Mouse (Mus musculus): ENCODE measurements around the gene Dek. TPM values are rescaled to one million over a fixed set of nuclear protein-coding genes. Genes with fewer than 3 reads are reported as not detected.

The Dek gene
- polyA plus RNA-seq, 1 experiment from 2014 or later = 200 TPM

- Histone ChIP-seq H3K9ac (ENCODE audit: low read depth, low read length) (peak overlapping the region; percentile 98), H3K27me3 (ENCODE audit: control insufficient read depth, insufficient read depth, low read length) (no peaks in the 10 kb centered on the region), H3K36me3 (ENCODE audit: control insufficient read depth, insufficient read depth, low read length) (peaks cover 7% of the 10 kb centered on the region), H3K9me3 (replicated peaks; ENCODE audit: control insufficient read depth, low read length) (no peaks in the 10 kb centered on the region), H3K27ac (ENCODE audit: low read depth, low read length) (peak overlapping the region; percentile 98), H3K4me2 (peak overlapping the region; percentile 89), H3K4me1 (ENCODE audit: control insufficient read depth, insufficient read depth, low read length) (peaks cover 13% of the 10 kb centered on the region), H3K4me3 (ENCODE audit: low read depth, low read length) (peak overlapping the region; percentile 92)
- no peak for ATAC-seq (replicated peaks; ENCODE audit: insufficient number of reproducible peaks, low FRiP score, low TSS enrichment)
- WGBS (ENCODE audit: insufficient replicate concordance) = under 1% methylated on average over 25 of the region's 25 CpGs
These were observed 1.0 kb downstream of the Dek start for GRCm38 (mm10) chr13:47104856-47105541.

- Histone ChIP-seq H3K4me2 (peak overlapping the region; percentile 89), H3K36me3 (ENCODE audit: control insufficient read depth, insufficient read depth, low read length) (peaks cover 10% of the 10 kb centered on the region), H3K9ac (ENCODE audit: low read depth, low read length) (peak overlapping the region; percentile 98), H3K27ac (ENCODE audit: low read depth, low read length) (no peak overlapping the region), H3K9me3 (replicated peaks; ENCODE audit: control insufficient read depth, low read length) (no peaks in the 10 kb centered on the region), H3K4me3 (ENCODE audit: low read depth, low read length) (peak overlapping the region; percentile 92), H3K4me1 (ENCODE audit: control insufficient read depth, insufficient read depth, low read length) (peaks cover 13% of the 10 kb centered on the region), H3K27me3 (ENCODE audit: control insufficient read depth, insufficient read depth, low read length) (no peaks in the 10 kb centered on the region)
- WGBS (ENCODE audit: insufficient replicate concordance) = 25% methylated on average over 2 of the region's 2 CpGs
- no peak for ATAC-seq (replicated peaks; ENCODE audit: insufficient number of reproducible peaks, low FRiP score, low TSS enrichment)
These were observed 1.9 kb downstream of the Dek start for GRCm38 (mm10) chr13:47104146-47104545.

GRCm38 (mm10) chr13:47100587-47100986 is 5.4 kb downstream of the Dek start:
- Histone ChIP-seq H3K9me3 (replicated peaks; ENCODE audit: control insufficient read depth, low read length) (no peaks in the 10 kb centered on the region), H3K4me1 (ENCODE audit: control insufficient read depth, insufficient read depth, low read length) (peaks cover 13% of the 10 kb centered on the region), H3K9ac (ENCODE audit: low read depth, low read length) (no peak overlapping the region), H3K36me3 (ENCODE audit: control insufficient read depth, insufficient read depth, low read length) (peaks cover 15% of the 10 kb centered on the region), H3K4me3 (ENCODE audit: low read depth, low read length) (no peak overlapping the region), H3K27me3 (ENCODE audit: control insufficient read depth, insufficient read depth, low read length) (no peaks in the 10 kb centered on the region), H3K4me2 (no peak overlapping the region), H3K27ac (ENCODE audit: low read depth, low read length) (no peak overlapping the region)
- no peak for ATAC-seq (replicated peaks; ENCODE audit: insufficient number of reproducible peaks, low FRiP score, low TSS enrichment)
- WGBS (ENCODE audit: insufficient replicate concordance) = 85% methylated on average over 2 of the region's 2 CpGs

GRCm38 (mm10) chr13:47099265-47099664 is 6.7 kb downstream of the Dek start:
- peaks cover 18% of the 10 kb centered on the region for H3K36me3 ChIP-seq (ENCODE audit: control insufficient read depth, insufficient read depth, low read length)
- no peak overlapping the region for H3K4me3 ChIP-seq (ENCODE audit: low read depth, low read length)
- no peaks in the 10 kb centered on the region for H3K27me3 ChIP-seq (ENCODE audit: control insufficient read depth, insufficient read depth, low read length)
- no peak for ATAC-seq (replicated peaks; ENCODE audit: insufficient number of reproducible peaks, low FRiP score, low TSS enrichment)
- H3K27ac ChIP-seq (ENCODE audit: low read depth, low read length) = no peak overlapping the region
- no peaks in the 10 kb centered on the region for H3K9me3 ChIP-seq (replicated peaks; ENCODE audit: control insufficient read depth, low read length)
- H3K4me1 ChIP-seq (ENCODE audit: control insufficient read depth, insufficient read depth, low read length) = peaks cover 12% of the 10 kb centered on the region
- 82% methylated on average over 7 of the region's 7 CpGs for WGBS (ENCODE audit: insufficient replicate concordance)
- H3K4me2 ChIP-seq = no peak overlapping the region
- H3K9ac ChIP-seq (ENCODE audit: low read depth, low read length) = no peak overlapping the region

- no peaks in the 10 kb centered on the region for H3K4me1 ChIP-seq (ENCODE audit: control insufficient read depth, insufficient read depth, low read length)
- H3K4me3 ChIP-seq (ENCODE audit: low read depth, low read length) = no peak overlapping the region
- H3K4me2 ChIP-seq = no peak overlapping the region
- H3K27me3 ChIP-seq (ENCODE audit: control insufficient read depth, insufficient read depth, low read length) = no peaks in the 10 kb centered on the region
- no peak for ATAC-seq (replicated peaks; ENCODE audit: insufficient number of reproducible peaks, low FRiP score, low TSS enrichment)
- H3K36me3 ChIP-seq (ENCODE audit: control insufficient read depth, insufficient read depth, low read length) = peaks cover 12% of the 10 kb centered on the region
- H3K9me3 ChIP-seq (replicated peaks; ENCODE audit: control insufficient read depth, low read length) = no peaks in the 10 kb centered on the region
- 92% methylated on average over 2 of the region's 2 CpGs for WGBS (ENCODE audit: insufficient replicate concordance)
- no peak overlapping the region for H3K9ac ChIP-seq (ENCODE audit: low read depth, low read length)
- H3K27ac ChIP-seq (ENCODE audit: low read depth, low read length) = no peak overlapping the region
These were observed 9.4 kb downstream of the Dek start for GRCm38 (mm10) chr13:47096591-47096990.

GRCm38 (mm10) chr13:47093791-47094190 is 12.2 kb downstream of the Dek start:
- no peak overlapping the region for H3K4me2 ChIP-seq
- no peak overlapping the region for H3K9ac ChIP-seq (ENCODE audit: low read depth, low read length)
- no peaks in the 10 kb centered on the region for H3K27me3 ChIP-seq (ENCODE audit: control insufficient read depth, insufficient read depth, low read length)
- H3K4me1 ChIP-seq (ENCODE audit: control insufficient read depth, insufficient read depth, low read length) = no peaks in the 10 kb centered on the region
- peaks cover 10% of the 10 kb centered on the region for H3K36me3 ChIP-seq (ENCODE audit: control insufficient read depth, insufficient read depth, low read length)
- H3K27ac ChIP-seq (ENCODE audit: low read depth, low read length) = no peak overlapping the region
- no peak for ATAC-seq (replicated peaks; ENCODE audit: insufficient number of reproducible peaks, low FRiP score, low TSS enrichment)
- H3K9me3 ChIP-seq (replicated peaks; ENCODE audit: control insufficient read depth, low read length) = no peaks in the 10 kb centered on the region
- no peak overlapping the region for H3K4me3 ChIP-seq (ENCODE audit: low read depth, low read length)
- 92% methylated on average over 2 of the region's 2 CpGs for WGBS (ENCODE audit: insufficient replicate concordance)

- Histone ChIP-seq H3K27ac (ENCODE audit: low read depth, low read length) (no peak overlapping the region), H3K4me1 (ENCODE audit: control insufficient read depth, insufficient read depth, low read length) (no peaks in the 10 kb centered on the region), H3K36me3 (ENCODE audit: control insufficient read depth, insufficient read depth, low read length) (peaks cover 11% of the 10 kb centered on the region; the same call in 1 of the 2 replicates), H3K4me2 (no peak overlapping the region), H3K4me3 (ENCODE audit: low read depth, low read length) (no peak overlapping the region), H3K9ac (ENCODE audit: low read depth, low read length) (no peak overlapping the region), H3K27me3 (ENCODE audit: control insufficient read depth, insufficient read depth, low read length) (no peaks in the 10 kb centered on the region), H3K9me3 (replicated peaks; ENCODE audit: control insufficient read depth, low read length) (no peaks in the 10 kb centered on the region)
- ATAC-seq (replicated peaks; ENCODE audit: insufficient number of reproducible peaks, low FRiP score, low TSS enrichment) = no peak
- 86% methylated on average over 2 of the region's 2 CpGs for WGBS (ENCODE audit: insufficient replicate concordance)
These were observed 16.7 kb downstream of the Dek start for GRCm38 (mm10) chr13:47089271-47089670.

GRCm38 (mm10) chr13:47088433-47088832 is 17.6 kb downstream of the Dek start:
- H3K4me3 ChIP-seq (ENCODE audit: low read depth, low read length) = no peak overlapping the region
- H3K27ac ChIP-seq (ENCODE audit: low read depth, low read length) = no peak overlapping the region
- no peaks in the 10 kb centered on the region for H3K27me3 ChIP-seq (ENCODE audit: control insufficient read depth, insufficient read depth, low read length)
- 95% methylated on average over 1 of the region's 1 CpGs for WGBS (ENCODE audit: insufficient replicate concordance)
- ATAC-seq (replicated peaks; ENCODE audit: insufficient number of reproducible peaks, low FRiP score, low TSS enrichment) = no peak
- no peaks in the 10 kb centered on the region for H3K9me3 ChIP-seq (replicated peaks; ENCODE audit: control insufficient read depth, low read length)
- no peak overlapping the region for H3K4me2 ChIP-seq
- H3K9ac ChIP-seq (ENCODE audit: low read depth, low read length) = no peak overlapping the region
- H3K4me1 ChIP-seq (ENCODE audit: control insufficient read depth, insufficient read depth, low read length) = no peaks in the 10 kb centered on the region
- peaks cover 10% of the 10 kb centered on the region; the same call in 1 of the 2 replicates for H3K36me3 ChIP-seq (ENCODE audit: control insufficient read depth, insufficient read depth, low read length)

GRCm38 (mm10) chr13:47080905-47081505 is 25.0 kb downstream of the Dek start:
- no peaks in the 10 kb centered on the region for H3K9me3 ChIP-seq (replicated peaks; ENCODE audit: control insufficient read depth, low read length)
- H3K27me3 ChIP-seq (ENCODE audit: control insufficient read depth, insufficient read depth, low read length) = no peaks in the 10 kb centered on the region
- H3K27ac ChIP-seq (ENCODE audit: low read depth, low read length) = no peak overlapping the region
- no peak for ATAC-seq (replicated peaks; ENCODE audit: insufficient number of reproducible peaks, low FRiP score, low TSS enrichment)
- H3K4me2 ChIP-seq = no peak overlapping the region
- WGBS (ENCODE audit: insufficient replicate concordance) = 89% methylated on average over 4 of the region's 4 CpGs
- H3K4me3 ChIP-seq (ENCODE audit: low read depth, low read length) = no peak overlapping the region
- no peaks in the 10 kb centered on the region for H3K4me1 ChIP-seq (ENCODE audit: control insufficient read depth, insufficient read depth, low read length)
- peaks cover 10% of the 10 kb centered on the region for H3K36me3 ChIP-seq (ENCODE audit: control insufficient read depth, insufficient read depth, low read length)
- no peak overlapping the region for H3K9ac ChIP-seq (ENCODE audit: low read depth, low read length)
